Mouse (Mus musculus) erythroblast, embryonic 14.5 days (primary cell): ENCODE data around the gene Epas1.

Source experiments
- GATA1 ChIP-seq: IDR thresholded peaks from 2 replicates; pipeline ENCODE4 v1.6.1; 2012; ENCODE audit warnings: low read length, inconsistent platforms, mixed read lengths
- TAL1 ChIP-seq: IDR thresholded peaks from 3 replicates; pipeline ENCODE4 v1.6.1; 2012; ENCODE audit warnings: low read length, inconsistent platforms, mixed read lengths

- TF ChIP-seq GATA1: no peak
- no peak for TF ChIP-seq TAL1
Measured at GRCm38 (mm10) chr17:86726480-86726879, 27.0 kb upstream of the Epas1 start.
